Mouse (Mus musculus): ENCODE results near the gene Olfr364-ps1. TPM values are rescaled to one million over a fixed set of nuclear protein-coding genes. Genes with fewer than 3 reads are reported as not detected.

Gene Olfr364-ps1
- not detected in 2 replicates for total RNA-seq (2014; fragmentation: Nextera tagmentation)
- 0.06 and 0.27 TPM in 2 replicates for total RNA-seq (2017)
- polyA plus RNA-seq (2012), result not detected in 2 replicates

- H3K4me3 ChIP-seq (ENCODE audit: low read depth, low read length), result no peak within 1 kb of the TSS
- TF ChIP-seq POLR2AphosphoS5 (IDR thresholded peaks at IDR 0.05; ENCODE audit: insufficient replicate concordance, low read depth, low read length) (no peak), GATA2 (IDR thresholded peaks at IDR 0.05; ENCODE audit: borderline replicate concordance, low read depth, low read length) (no peak), CTCF (IDR thresholded peaks at IDR 0.05; ENCODE audit: low read depth, low read length) (no peak), TAL1 (conservative IDR thresholded peaks at IDR 0.05; ENCODE audit: low read depth, low read length) (no peak), GATA1 (IDR thresholded peaks at IDR 0.05; ENCODE audit: borderline replicate concordance, low read length) (no peak)
- no peaks in the 10 kb centered on the region for H3K4me1 ChIP-seq (ENCODE audit: insufficient read depth, low read depth, low read length)
- H3K36me3 ChIP-seq (replicated peaks), result no peaks in the 10 kb centered on the region
- no peaks in the 10 kb centered on the region for H3K9me3 ChIP-seq (replicated peaks)
- no peak for ATAC-seq (ENCODE audit: extremely low read depth, insufficient number of reproducible peaks, low FRiP score, poor library complexity, severe bottlenecking)
- no peaks in the 10 kb centered on the region for H3K27me3 ChIP-seq (ENCODE audit: insufficient read depth, low read length)
- no peak for DNase-seq (ENCODE audit: low spot score)
Measured at GRCm38 (mm10) chr2:37139022-37139421, at the start of gene Olfr364-ps1. TSS of gene Olfr364-ps1 (plus strand) at chr2:37139322.

- no peaks in the 10 kb centered on the region for H3K4me1 ChIP-seq (ENCODE audit: insufficient read depth, low read depth, low read length)
- no peaks in the 10 kb centered on the region for H3K36me3 ChIP-seq (replicated peaks)
- no peaks in the 10 kb centered on the region for H3K9me3 ChIP-seq (replicated peaks)
- no peak for DNase-seq (ENCODE audit: low spot score)
- no peak for ATAC-seq (ENCODE audit: extremely low read depth, insufficient number of reproducible peaks, low FRiP score, poor library complexity, severe bottlenecking)
- no peak within 1 kb of the TSS for H3K4me3 ChIP-seq (ENCODE audit: low read depth, low read length)
- H3K27me3 ChIP-seq (ENCODE audit: insufficient read depth, low read length), result no peaks in the 10 kb centered on the region
- TF ChIP-seq TAL1 (conservative IDR thresholded peaks at IDR 0.05; ENCODE audit: low read depth, low read length), result no peak
- no peak for TF ChIP-seq GATA1 (IDR thresholded peaks at IDR 0.05; ENCODE audit: borderline replicate concordance, low read length)
- TF ChIP-seq POLR2AphosphoS5 (IDR thresholded peaks at IDR 0.05; ENCODE audit: insufficient replicate concordance, low read depth, low read length), result no peak
- no peak for TF ChIP-seq GATA2 (IDR thresholded peaks at IDR 0.05; ENCODE audit: borderline replicate concordance, low read depth, low read length)
- TF ChIP-seq CTCF (IDR thresholded peaks at IDR 0.05; ENCODE audit: low read depth, low read length), result no peak
Measured at GRCm38 (mm10) chr2:37117810-37118209, 21.3 kb upstream of the Olfr364-ps1 start, which contains the start of gene Olfr362. TSS of gene Olfr362 (minus strand) at chr2:37117910.

GRCm38 (mm10) chr2:37187898-37188297, 48.8 kb downstream of the Olfr364-ps1 start, which contains the start of gene Olfr365:
TSS of gene Olfr365 (plus strand) at chr2:37188198.
- Histone ChIP-seq H3K36me3 (replicated peaks) (no peaks in the 10 kb centered on the region), H3K4me3 (ENCODE audit: low read depth, low read length) (no peak within 1 kb of the TSS), H3K27me3 (ENCODE audit: insufficient read depth, low read length) (no peaks in the 10 kb centered on the region), H3K9me3 (replicated peaks) (no peaks in the 10 kb centered on the region), H3K4me1 (ENCODE audit: insufficient read depth, low read depth, low read length) (no peaks in the 10 kb centered on the region)
- TF ChIP-seq TAL1 (conservative IDR thresholded peaks at IDR 0.05; ENCODE audit: low read depth, low read length) (no peak), CTCF (IDR thresholded peaks at IDR 0.05; ENCODE audit: low read depth, low read length) (no peak), GATA1 (IDR thresholded peaks at IDR 0.05; ENCODE audit: borderline replicate concordance, low read length) (no peak), GATA2 (IDR thresholded peaks at IDR 0.05; ENCODE audit: borderline replicate concordance, low read depth, low read length) (no peak), POLR2AphosphoS5 (IDR thresholded peaks at IDR 0.05; ENCODE audit: insufficient replicate concordance, low read depth, low read length) (no peak)
- no peak for ATAC-seq (ENCODE audit: extremely low read depth, insufficient number of reproducible peaks, low FRiP score, poor library complexity, severe bottlenecking)
- no peak for DNase-seq (ENCODE audit: low spot score)

Other genes starting within 250 kb of the Olfr364-ps1 start
- gene Olfr353, start 246.4 kb upstream of the Olfr364-ps1 start, total RNA-seq (2014; fragmentation: Nextera tagmentation), result not detected in 2 replicates
- 0.05 and 0.12 TPM in 2 replicates for gene Olfr353, start 246.4 kb upstream of the Olfr364-ps1 start, total RNA-seq (2017)
- not detected in 2 replicates for gene Olfr353, start 246.4 kb upstream of the Olfr364-ps1 start, polyA plus RNA-seq (2012)
- not detected in 2 replicates for gene Olfr354, start 233.6 kb upstream of the Olfr364-ps1 start, total RNA-seq (2014; fragmentation: Nextera tagmentation)
- 0.16 and 0.17 TPM in 2 replicates for gene Olfr354, start 233.6 kb upstream of the Olfr364-ps1 start, total RNA-seq (2017)
- gene Olfr354, start 233.6 kb upstream of the Olfr364-ps1 start, polyA plus RNA-seq (2012), result not detected in 2 replicates
- not detected in 2 replicates for gene Olfr355, start 210.4 kb upstream of the Olfr364-ps1 start, total RNA-seq (2014; fragmentation: Nextera tagmentation)
- 0.06 and 0.11 TPM in 2 replicates for gene Olfr355, start 210.4 kb upstream of the Olfr364-ps1 start, total RNA-seq (2017)
- not detected in 2 replicates for gene Olfr355, start 210.4 kb upstream of the Olfr364-ps1 start, polyA plus RNA-seq (2012)
- not detected in 2 replicates for gene Olfr356, start 202.2 kb upstream of the Olfr364-ps1 start, total RNA-seq (2014; fragmentation: Nextera tagmentation)
- not detected in 2 replicates for gene Olfr356, start 202.2 kb upstream of the Olfr364-ps1 start, total RNA-seq (2017)
- not detected in 2 replicates for gene Olfr356, start 202.2 kb upstream of the Olfr364-ps1 start, polyA plus RNA-seq (2012)
- gene Olfr357, start 145.5 kb upstream of the Olfr364-ps1 start, total RNA-seq (2014; fragmentation: Nextera tagmentation), result not detected in 2 replicates
- gene Olfr357, start 145.5 kb upstream of the Olfr364-ps1 start, total RNA-seq (2017), result 0.06 and 0.11 TPM in 2 replicates
- gene Olfr357, start 145.5 kb upstream of the Olfr364-ps1 start, polyA plus RNA-seq (2012), result not detected in 2 replicates
- gene Olfr358, start 130.0 kb upstream of the Olfr364-ps1 start, total RNA-seq (2014; fragmentation: Nextera tagmentation), result not detected in 2 replicates
- gene Olfr358, start 130.0 kb upstream of the Olfr364-ps1 start, total RNA-seq (2017), result 0.05 and 0.06 TPM in 2 replicates
- gene Olfr358, start 130.0 kb upstream of the Olfr364-ps1 start, polyA plus RNA-seq (2012), result not detected in 2 replicates
- gene Olfr360, start 73.6 kb upstream of the Olfr364-ps1 start, total RNA-seq (2014; fragmentation: Nextera tagmentation), result not detected in 2 replicates
- gene Olfr360, start 73.6 kb upstream of the Olfr364-ps1 start, total RNA-seq (2017), result 0.16 TPM in 1 of 2 replicates, not detected in the other
- not detected in 2 replicates for gene Olfr360, start 73.6 kb upstream of the Olfr364-ps1 start, polyA plus RNA-seq (2012)
- gene Olfr361, start 50.0 kb upstream of the Olfr364-ps1 start, total RNA-seq (2014; fragmentation: Nextera tagmentation), result not detected in 2 replicates
- gene Olfr361, start 50.0 kb upstream of the Olfr364-ps1 start, total RNA-seq (2017), result 0.06 and 0.11 TPM in 2 replicates
- gene Olfr361, start 50.0 kb upstream of the Olfr364-ps1 start, polyA plus RNA-seq (2012), result not detected in 2 replicates
- gene Olfr362, start 21.4 kb upstream of the Olfr364-ps1 start, total RNA-seq (2014; fragmentation: Nextera tagmentation), result not detected in 2 replicates
- 0.16 TPM in 1 of 2 replicates, not detected in the other for gene Olfr362, start 21.4 kb upstream of the Olfr364-ps1 start, total RNA-seq (2017)
- gene Olfr362, start 21.4 kb upstream of the Olfr364-ps1 start, polyA plus RNA-seq (2012), result not detected in 2 replicates
- gene Olfr365, start 48.9 kb downstream of the Olfr364-ps1 start, total RNA-seq (2014; fragmentation: Nextera tagmentation), result not detected in 2 replicates
- 0.05 and 0.17 TPM in 2 replicates for gene Olfr365, start 48.9 kb downstream of the Olfr364-ps1 start, total RNA-seq (2017)
- not detected in 2 replicates for gene Olfr365, start 48.9 kb downstream of the Olfr364-ps1 start, polyA plus RNA-seq (2012)
- not detected in 2 replicates for gene Olfr366, start 72.3 kb downstream of the Olfr364-ps1 start, total RNA-seq (2014; fragmentation: Nextera tagmentation)
- gene Olfr366, start 72.3 kb downstream of the Olfr364-ps1 start, total RNA-seq (2017), result 0.06 and 0.11 TPM in 2 replicates
- not detected in 2 replicates for gene Olfr366, start 72.3 kb downstream of the Olfr364-ps1 start, polyA plus RNA-seq (2012)
- gene Olfr368, start 187.2 kb downstream of the Olfr364-ps1 start, total RNA-seq (2014; fragmentation: Nextera tagmentation), result not detected in 2 replicates
- gene Olfr368, start 187.2 kb downstream of the Olfr364-ps1 start, total RNA-seq (2017), result not detected in 2 replicates
- not detected in 2 replicates for gene Olfr368, start 187.2 kb downstream of the Olfr364-ps1 start, polyA plus RNA-seq (2012)
- 43.0 and 46.4 TPM in 2 replicates for gene Pdcl, start 220.0 kb downstream of the Olfr364-ps1 start, total RNA-seq (2014; fragmentation: Nextera tagmentation)
- gene Pdcl, start 220.0 kb downstream of the Olfr364-ps1 start, total RNA-seq (2017), result 58.4 and 72.6 TPM in 2 replicates
- gene Pdcl, start 220.0 kb downstream of the Olfr364-ps1 start, polyA plus RNA-seq (2012), result 13.6 and 22.7 TPM in 2 replicates